Mouse (Mus musculus): ENCODE results near the gene Nudt3.

DNA sequence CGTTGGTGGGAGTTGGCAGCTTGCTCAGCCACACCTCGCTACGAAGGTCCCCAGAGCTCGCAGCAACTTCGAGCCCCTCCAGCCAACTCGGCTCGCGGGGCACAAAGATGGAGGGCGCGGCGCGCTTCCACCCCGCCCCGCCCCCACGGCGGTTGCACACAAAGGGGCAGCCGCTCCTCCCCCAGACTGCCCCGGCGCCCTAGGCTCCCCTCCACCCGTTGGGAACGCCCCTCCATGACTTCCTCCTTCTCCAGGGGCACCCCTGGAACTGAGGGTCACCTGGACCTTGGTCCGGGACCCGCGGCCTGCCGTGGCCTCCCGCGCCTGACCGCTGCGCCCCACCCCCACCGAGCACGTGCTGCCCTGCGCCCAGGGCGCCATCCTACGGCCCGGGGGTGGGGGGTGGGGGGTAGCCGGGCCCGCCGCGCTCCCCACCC, 68.2 kb downstream of the Nudt3 start:
- TF ChIP-seq POLR2A (IDR thresholded peaks at IDR 0.05; ENCODE audit: control insufficient read depth, low read depth, low read length), result peak; percentile 30; the same call in 1 of the 2 replicates
- TF ChIP-seq CTCF (IDR thresholded peaks at IDR 0.05; ENCODE audit: control insufficient read depth, insufficient read depth, insufficient replicate concordance, low read depth, low read length), result no peak
